Mouse (Mus musculus) layer of hippocampus, adult 9-10 months (tissue): ENCODE results near the gene Camk2g.

Experiments
- DNase-seq: peaks from one replicate; pipeline ENCODE4 v3.0.0; 2022; ENCODE audit warnings: low spot score

Camk2g gene

GRCm38 (mm10) chr14:20793758-20794531 lies at the start of gene Camk2g:
TSS of gene Camk2g (minus strand) at chr14:20794088.
- no peak for DNase-seq

GRCm38 (mm10) chr14:20842629-20843028 lies 48.7 kb upstream of the Camk2g start:
- no peak for DNase-seq

DNA sequence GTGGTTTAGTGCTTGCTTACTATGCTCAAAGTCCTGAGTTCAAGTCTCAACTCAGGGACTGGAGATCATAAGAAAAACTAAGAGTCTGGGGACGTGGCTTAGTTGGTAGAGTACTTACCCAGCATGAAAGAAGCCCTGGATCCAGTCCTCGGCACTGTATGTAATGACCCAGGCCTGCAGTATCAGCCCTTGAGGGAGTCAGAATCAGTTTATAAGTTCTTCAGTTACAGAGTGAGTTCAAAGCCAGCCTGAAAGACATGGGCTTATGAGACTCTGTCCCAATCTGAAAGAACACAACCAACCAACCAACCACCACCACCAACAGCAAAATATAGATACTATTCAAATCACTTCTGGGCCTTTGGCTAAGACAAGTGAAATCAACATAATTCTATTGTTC lies 47.6 kb upstream of the Camk2g start:
- no peak for DNase-seq

GRCm38 (mm10) chr14:20837681-20838080 lies 43.8 kb upstream of the Camk2g start:
- no peak for DNase-seq

DNA sequence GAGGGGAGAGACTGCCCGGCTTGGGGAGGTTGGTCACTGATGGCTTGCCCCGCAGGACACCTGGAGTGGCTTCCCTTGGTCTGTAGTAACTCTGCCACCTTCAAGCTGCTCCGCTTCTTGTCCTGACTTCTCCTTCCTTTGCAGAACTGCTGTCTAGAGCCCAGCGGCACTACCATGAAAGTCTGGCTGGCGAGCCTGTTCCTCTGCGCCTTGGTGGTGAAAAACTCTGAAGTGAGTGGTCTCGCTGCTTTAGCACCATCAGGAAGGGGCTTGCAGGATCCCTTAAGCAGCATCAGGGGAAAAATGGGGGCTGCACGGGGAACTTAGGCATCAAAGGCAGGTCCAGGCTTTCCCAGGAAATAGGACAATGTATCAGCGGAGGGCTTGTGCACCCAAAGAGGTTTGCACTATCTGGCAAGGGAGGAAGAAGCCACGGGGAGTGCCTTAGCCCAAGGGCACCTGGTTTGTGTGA lies 43.1 kb upstream of the Camk2g start:
- no peak for DNase-seq

- DNase-seq, result no peak
Observed at GRCm38 (mm10) chr14:20836171-20836904, 42.5 kb upstream of the Camk2g start, which contains the start of gene Plau. TSS of gene Plau (plus strand) at chr14:20836660.

DNA sequence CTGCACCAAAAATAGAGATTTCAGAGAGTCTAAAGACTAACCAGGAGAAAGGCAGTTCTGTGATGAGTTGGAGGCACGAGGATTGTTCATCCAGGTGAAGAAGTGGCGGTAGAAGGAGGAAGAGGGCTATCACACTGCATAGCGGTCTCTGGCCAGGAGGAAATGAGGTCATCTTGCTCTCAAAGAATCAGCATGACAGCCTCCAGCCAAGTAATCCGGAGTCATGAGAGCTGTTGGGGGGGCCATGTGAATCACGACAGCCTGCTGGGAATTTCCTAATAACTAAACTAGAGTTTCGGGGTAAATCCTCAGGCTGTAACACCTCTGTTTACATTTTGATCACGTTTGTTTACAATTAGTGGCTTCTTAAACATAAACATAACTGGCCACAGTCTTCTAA lies 40.2 kb upstream of the Camk2g start:
- DNase-seq, result no peak

GRCm38 (mm10) chr14:20833525-20833924 lies 39.6 kb upstream of the Camk2g start:
- DNase-seq, result no peak

DNA sequence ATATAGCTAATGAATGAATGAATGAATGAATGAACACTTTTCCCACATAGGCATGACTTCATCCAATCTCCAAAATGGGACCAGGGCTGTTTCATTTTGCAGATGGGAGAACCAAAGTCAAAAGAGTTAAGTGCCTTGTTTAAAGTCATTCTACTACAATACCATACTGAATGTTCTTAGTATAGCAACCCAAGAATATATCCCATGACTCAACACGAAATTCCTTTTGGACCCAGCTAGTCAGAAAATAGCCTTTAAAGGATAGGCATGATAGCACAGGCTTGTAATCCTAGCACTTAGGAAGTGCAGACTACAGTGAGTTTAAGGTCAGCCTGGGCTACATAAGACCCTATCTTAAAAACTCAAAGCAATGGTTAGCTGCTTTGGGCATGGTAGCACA lies 38.0 kb upstream of the Camk2g start:
- no peak for DNase-seq

DNA sequence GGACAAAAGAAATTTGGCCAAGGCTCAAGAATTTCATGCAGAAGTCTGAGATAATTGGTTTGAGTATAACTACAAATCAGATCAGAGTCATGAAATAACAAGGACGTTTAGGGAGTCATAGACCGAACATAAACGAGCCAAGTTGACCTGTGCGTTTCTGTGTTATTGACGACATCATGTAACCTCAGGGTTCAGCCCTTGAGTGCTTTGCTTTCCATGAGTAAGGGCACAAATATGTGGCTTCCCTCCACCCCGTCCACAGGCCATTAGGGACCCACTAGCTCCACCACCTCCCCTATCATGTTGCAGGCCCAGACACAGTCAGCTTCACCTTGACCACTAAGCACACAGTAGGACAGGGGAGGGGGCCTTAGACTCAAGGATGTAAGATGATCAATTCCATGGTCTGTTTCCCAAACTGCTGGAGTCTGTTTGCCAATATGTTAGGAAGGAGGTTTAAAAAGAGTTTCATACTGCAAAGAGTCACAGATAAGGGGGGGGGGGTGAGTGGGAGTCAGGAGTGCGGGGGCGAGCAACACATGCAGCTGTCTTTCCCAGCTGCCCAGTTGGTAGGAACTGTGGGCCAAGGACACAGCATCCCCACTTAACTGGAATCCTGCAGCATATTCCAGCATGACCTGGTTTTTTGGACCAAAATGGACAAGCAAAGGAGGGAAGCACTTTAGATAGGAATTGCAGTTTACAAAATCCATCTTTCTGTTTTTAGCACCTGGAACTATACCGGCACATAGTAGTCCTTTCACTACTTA lies 37.4 kb upstream of the Camk2g start:
- no peak for DNase-seq

- DNase-seq, result no peak
Observed at GRCm38 (mm10) chr14:20829523-20830366, 35.9 kb upstream of the Camk2g start.

GRCm38 (mm10) chr14:20828524-20828923 lies 34.6 kb upstream of the Camk2g start:
- DNase-seq, result no peak

GRCm38 (mm10) chr14:20827491-20827890 lies 33.6 kb upstream of the Camk2g start:
- no peak for DNase-seq

DNA sequence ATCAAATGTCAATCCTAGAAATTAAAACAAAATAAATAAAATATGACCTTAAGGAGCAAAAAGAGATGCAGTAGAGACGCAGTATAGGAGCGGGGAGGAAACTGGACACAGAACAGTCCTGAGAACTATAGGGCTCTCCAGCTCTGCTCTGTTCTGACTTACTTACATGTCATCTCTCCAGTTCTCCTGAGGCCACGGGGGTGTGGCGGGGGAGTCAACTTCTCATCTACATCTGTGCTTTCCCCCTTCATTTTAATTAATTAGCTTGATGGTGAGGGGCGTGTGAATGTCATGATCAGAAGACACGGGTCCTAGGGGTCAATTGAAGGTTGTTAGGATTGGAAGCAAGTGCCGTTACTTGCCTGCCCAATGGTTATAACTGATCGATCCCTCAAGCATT lies 33.2 kb upstream of the Camk2g start:
- DNase-seq, result no peak

DNA sequence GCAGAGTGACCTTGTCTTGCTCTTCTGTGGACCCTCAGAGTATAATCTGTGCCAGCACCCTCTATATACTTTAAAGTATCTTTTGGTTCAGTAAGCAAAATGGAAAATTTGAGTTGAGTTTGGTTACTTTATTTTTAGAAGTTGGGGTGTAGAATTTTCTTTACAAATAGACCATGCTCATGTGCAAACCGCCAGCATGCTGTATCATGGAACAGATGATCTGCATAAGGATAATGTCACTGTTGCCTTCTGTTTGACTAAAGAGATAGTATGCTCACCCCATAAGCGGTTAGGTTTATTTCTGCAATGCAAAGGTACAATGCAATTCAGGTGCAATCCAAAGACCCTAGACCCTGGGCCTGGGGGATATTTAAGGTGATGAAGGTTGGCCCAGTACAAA lies 31.6 kb upstream of the Camk2g start:
- DNase-seq, result no peak

DNA sequence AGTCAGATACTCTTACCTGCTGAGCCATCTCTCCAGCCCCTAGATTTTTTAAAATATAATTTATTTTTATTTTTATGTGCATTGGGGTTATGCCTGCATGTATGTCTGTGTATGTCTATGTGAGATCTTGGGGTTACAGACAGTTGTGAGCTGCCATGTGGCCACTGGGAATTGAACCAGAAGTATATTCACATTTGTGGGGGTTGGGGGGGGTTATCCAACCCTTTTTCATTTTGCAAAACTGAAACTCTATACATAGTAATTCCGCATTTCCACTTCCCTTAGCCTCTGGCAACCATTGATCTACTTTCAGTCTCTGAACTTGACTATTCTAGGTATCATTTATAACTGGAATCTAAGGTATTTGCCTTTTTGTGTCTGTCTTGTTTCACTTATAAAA lies 30.6 kb upstream of the Camk2g start:
- DNase-seq, result no peak

DNA sequence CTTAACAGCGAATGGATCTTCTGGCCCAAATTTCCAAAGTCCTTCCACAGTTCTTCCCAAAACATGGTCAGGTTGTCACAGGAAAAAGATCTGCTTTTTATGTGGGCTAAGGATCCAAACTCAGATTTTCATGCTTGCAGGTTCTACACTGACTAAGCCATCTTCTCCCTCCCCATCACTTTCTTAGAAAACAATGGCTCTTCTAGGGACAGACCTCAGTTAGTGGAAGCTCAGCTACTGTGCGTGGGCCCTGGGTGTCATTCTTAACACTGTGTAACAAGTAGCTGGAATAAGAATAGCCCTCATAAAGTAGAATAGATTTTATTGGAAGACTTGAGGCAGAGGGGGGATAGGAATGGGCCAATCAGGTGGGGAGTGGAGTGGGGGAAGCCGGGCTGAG lies 21.6 kb upstream of the Camk2g start:
- DNase-seq, result no peak

- no peak for DNase-seq
Observed at GRCm38 (mm10) chr14:20811779-20812406, 18.0 kb upstream of the Camk2g start.

GRCm38 (mm10) chr14:20811236-20811635 lies 17.3 kb upstream of the Camk2g start:
- DNase-seq, result no peak

GRCm38 (mm10) chr14:20809820-20810219 lies 15.9 kb upstream of the Camk2g start:
- no peak for DNase-seq

DNA sequence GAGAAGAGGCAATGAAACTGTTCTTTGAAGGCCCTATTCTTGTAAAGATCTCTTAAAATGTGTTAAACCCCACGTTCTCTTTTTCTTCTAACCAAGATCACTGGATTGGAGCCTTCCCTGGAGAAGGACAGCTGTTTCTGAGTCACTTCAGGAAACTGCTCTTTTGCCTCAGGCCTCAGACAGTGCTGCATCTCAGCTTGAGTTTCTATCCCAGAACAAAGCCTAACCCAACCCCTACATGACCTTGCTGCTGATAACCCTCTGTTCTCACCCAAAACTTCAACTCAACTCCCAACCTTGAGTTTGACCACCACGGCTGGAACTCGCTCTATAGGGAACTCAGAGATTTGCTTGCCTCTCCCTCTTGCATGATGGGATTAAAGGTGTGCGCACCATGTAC lies 15.5 kb upstream of the Camk2g start:
- no peak for DNase-seq
